Mouse (Mus musculus) lung, postnatal 0 days (tissue): ENCODE data around the gene Khsrp. TPM values are rescaled to one million over a fixed set of nuclear protein-coding genes. Genes with fewer than 3 reads are reported as not detected.

Experiments used
- ATAC-seq: fragments of 200-750 bp; cut with Nextera tagmentation; 2 replicates; pipeline ENCODE4 v1.8.0; 2017; ENCODE audit warnings: moderate library complexity
- DNase-seq: peaks from one replicate; pipeline ENCODE4 v3.0.0-alpha.2; 2016; ENCODE audit warnings: low spot score
- H3K27ac ChIP-seq: fragments of 300-500 bp; sonication (generic); 2 replicates; pipeline ENCODE4 v1.5.1; 2014; ENCODE audit warnings: antibody characterized with exemption, mild to moderate bottlenecking, low read length, mixed read lengths
- H3K27me3 ChIP-seq: fragments of 300-500 bp; sonication (generic); replicated peaks from 2 replicates; pipeline ENCODE4 v1.6.1; 2014; ENCODE audit warnings: low read length, mixed read lengths; ENCODE audit not compliant: insufficient read depth
- H3K36me3 ChIP-seq: fragments of 300-500 bp; sonication (generic); 2 replicates; pipeline ENCODE4 v1.6.1; 2014; ENCODE audit warnings: low read length, mixed read lengths; ENCODE audit not compliant: insufficient read depth
- H3K4me1 ChIP-seq: fragments of 300-500 bp; sonication (generic); 2 replicates; pipeline ENCODE4 v1.6.1; 2014; ENCODE audit warnings: antibody characterized with exemption, low read depth, low read length, mixed read lengths; ENCODE audit not compliant: insufficient read depth
- H3K4me2 ChIP-seq: fragments of 300-500 bp; sonication (generic); replicated peaks from 2 replicates; pipeline ENCODE4 v1.6.1; 2014; ENCODE audit warnings: low read depth, mild to moderate bottlenecking, low read length, moderate library complexity, mixed read lengths
- H3K4me3 ChIP-seq: fragments of 300-500 bp; sonication (generic); 2 replicates; pipeline ENCODE4 v1.5.1; 2014; ENCODE audit warnings: low read depth, low read length
- H3K9ac ChIP-seq: fragments of 300-500 bp; sonication (generic); replicated peaks from 2 replicates; pipeline ENCODE4 v1.6.1; 2014; ENCODE audit warnings: low read depth, mild to moderate bottlenecking
- H3K9me3 ChIP-seq: fragments of 300-500 bp; sonication (generic); 2 replicates; pipeline ENCODE4 v1.6.1; 2016; ENCODE audit warnings: low read length, mixed read lengths
- CTCF ChIP-seq: IDR thresholded peaks from 2 replicates; pipeline ENCODE4 v1.5.1; 2016; ENCODE audit warnings: antibody characterized with exemption, mild to moderate bottlenecking
- EP300 ChIP-seq: IDR thresholded peaks from 2 replicates; pipeline ENCODE4 v1.6.1; 2016; ENCODE audit warnings: antibody characterized with exemption, mild to moderate bottlenecking, control low read depth
- WGBS: fragments of 180-500 bp; shearing (Covaris S2); extraction: QIAGEN DNeasy Blood & Tissue Kit; methylation state at CpG from one replicate; pipeline ENCODE4 v1.1.7; 2014; 5-methylcytosine and 5-hydroxymethylcytosine counted together
- polyA plus RNA-seq: library from polyadenylated mRNA; unstranded; fragments of >200 nt; fragmentation: Nextera tagmentation; extraction: Ambion mirVana; gene quantifications from 2 replicates; pipeline ENCODE4 v1.2.1, GENCODE M21; 2015

The Khsrp gene
- polyA plus RNA-seq, 1 experiment from 2014 or later, result 20.4 TPM

DNA sequence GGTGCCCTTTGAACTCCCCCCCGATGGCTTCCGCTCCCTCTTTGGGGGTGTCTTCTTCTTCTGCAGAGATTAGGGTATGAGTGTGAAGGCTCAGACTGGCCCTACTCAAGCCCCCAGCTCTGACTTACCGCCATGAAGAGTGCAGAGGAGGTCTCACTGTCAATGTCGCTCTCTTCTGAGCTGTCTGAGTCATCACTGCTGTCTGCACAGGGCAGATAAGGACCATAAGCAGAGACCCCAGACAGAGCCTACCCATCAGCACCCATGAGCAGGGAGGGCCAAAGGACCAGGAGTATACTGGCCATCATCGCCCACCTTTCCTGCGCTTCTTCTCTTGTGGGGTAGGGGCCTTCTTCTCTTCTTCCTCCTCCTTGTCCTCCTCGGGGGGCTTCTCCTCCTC, 27.3 kb downstream of the Khsrp start:
- WGBS, result 92% methylated on average over 7 of the region's 7 CpGs
- Histone ChIP-seq H3K36me3 (peaks cover 31% of the 10 kb centered on the region), H3K4me2 (no peak overlapping the region), H3K9me3 (no peaks in the 10 kb centered on the region), H3K9ac (no peak overlapping the region), H3K27ac (no peak overlapping the region), H3K4me3 (no peak overlapping the region), H3K4me1 (no peaks in the 10 kb centered on the region), H3K27me3 (no peaks in the 10 kb centered on the region)
- ATAC-seq, result no peak
- no peak for DNase-seq
- TF ChIP-seq EP300 (no peak), CTCF (no peak)

DNA sequence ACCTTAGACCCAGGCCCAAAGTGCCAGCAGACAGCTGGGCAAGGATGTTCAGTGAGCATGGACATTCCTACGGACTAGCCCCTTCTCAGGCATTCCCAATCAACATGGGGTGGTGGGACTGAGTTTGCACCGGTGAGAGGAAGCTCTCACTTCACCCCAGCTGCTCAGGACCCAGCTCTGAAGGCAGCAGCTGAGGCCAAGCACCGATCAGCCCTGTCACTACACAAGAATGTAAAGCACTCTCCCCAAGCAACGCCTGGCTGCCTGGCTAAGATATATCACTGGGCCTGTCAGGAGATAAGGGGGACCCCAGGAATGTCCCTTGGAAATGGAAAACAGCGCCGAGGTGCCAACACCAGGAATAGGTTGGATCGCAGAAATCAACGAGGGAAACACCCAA, 30.1 kb downstream of the Khsrp start:
- no peak for TF ChIP-seq CTCF
- no peak for TF ChIP-seq EP300
- Histone ChIP-seq H3K9me3 (no peaks in the 10 kb centered on the region), H3K4me2 (no peak overlapping the region), H3K4me1 (no peaks in the 10 kb centered on the region; the same call in 1 of the 2 replicates), H3K27ac (no peak overlapping the region), H3K9ac (no peak overlapping the region), H3K36me3 (peaks cover 24% of the 10 kb centered on the region), H3K4me3 (no peak overlapping the region), H3K27me3 (no peaks in the 10 kb centered on the region)
- WGBS, result 44% methylated on average over 8 of the region's 8 CpGs
- DNase-seq (no peak), ATAC-seq (no peak)

DNA sequence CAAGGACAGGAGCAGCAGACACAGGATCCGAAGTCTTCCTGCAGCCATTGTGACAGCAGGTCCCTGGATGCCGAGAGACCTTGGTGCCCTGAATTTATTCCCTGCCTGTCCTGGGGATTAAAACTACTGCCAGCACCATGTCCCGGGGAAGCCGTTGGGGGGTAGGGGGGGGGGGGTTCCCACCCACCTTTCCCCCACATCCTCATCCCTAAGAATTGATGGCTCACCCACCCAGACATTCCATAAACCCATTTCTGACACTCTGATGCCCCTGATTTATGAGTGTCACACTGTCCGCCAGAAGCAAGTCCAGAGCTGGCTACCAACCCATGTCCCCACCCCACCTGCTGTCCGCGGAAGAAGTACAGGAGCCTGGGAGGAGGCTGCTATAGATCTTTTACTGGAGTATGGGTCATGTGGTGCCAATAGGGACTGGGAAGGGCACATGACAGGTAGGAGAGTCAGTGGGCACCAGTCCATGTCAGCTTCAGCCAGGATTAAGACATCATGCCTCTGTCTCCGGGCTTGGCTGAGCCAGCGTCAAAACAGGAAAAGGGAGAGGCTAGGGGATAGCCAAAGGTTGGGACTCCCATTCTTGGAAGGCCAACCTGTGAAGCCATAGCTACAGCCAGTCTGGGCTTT, 31.2 kb downstream of the Khsrp start, which contains the start of gene Pspn:
TSS of gene Pspn (minus strand) at position 51 of the 642 bp plus-strand sequence.
- DNase-seq, result no peak
- 87% methylated on average over 9 of the region's 9 CpGs for WGBS
- no peak within 1 kb of the TSS for H3K4me2 ChIP-seq

DNA sequence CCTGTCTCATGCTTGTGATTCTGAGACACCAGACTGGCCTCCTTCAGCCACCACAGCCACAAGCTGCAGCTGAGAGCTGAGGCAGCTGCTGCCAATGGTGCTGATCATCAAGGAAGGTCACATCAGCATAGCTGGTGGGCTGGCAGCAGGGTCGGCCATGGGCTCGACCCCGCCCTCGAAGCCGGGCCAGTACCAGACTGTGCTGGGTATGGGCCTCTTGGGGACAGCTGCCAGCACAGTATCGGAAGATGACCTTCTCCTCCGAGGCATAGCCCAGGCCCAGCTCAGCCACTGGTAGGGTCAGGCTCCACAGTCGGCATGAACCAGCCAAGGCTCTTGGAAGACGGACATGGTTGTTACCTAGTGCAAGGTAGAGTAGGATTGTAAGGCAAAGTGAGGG, 31.9 kb downstream of the Khsrp start:
- TF ChIP-seq CTCF (no peak), EP300 (no peak)
- no peaks in the 10 kb centered on the region for H3K9me3 ChIP-seq
- WGBS, result 94% methylated on average over 9 of the region's 9 CpGs
- no peak overlapping the region for H3K4me3 ChIP-seq
- no peaks in the 10 kb centered on the region for H3K27me3 ChIP-seq
- H3K4me2 ChIP-seq, result no peak overlapping the region
- H3K4me1 ChIP-seq, result no peaks in the 10 kb centered on the region; the same call in 1 of the 2 replicates
- no peak for ATAC-seq
- no peak overlapping the region for H3K9ac ChIP-seq
- H3K36me3 ChIP-seq, result peaks cover 15% of the 10 kb centered on the region
- H3K27ac ChIP-seq, result no peak overlapping the region
- no peak for DNase-seq

More for the DNA sequence above, 31.2 kb downstream of the Khsrp start, which contains the start of gene Pspn:
- no peak for TF ChIP-seq EP300
- TF ChIP-seq CTCF, result no peak
- Histone ChIP-seq H3K4me1 (no peaks in the 10 kb centered on the region; the same call in 1 of the 2 replicates), H3K27me3 (no peaks in the 10 kb centered on the region), H3K9ac (no peak within 1 kb of the TSS), H3K27ac (no peak within 1 kb of the TSS), H3K9me3 (no peaks in the 10 kb centered on the region), H3K36me3 (peaks cover 17% of the 10 kb centered on the region), H3K4me3 (no peak within 1 kb of the TSS)
- no peak for ATAC-seq

DNA sequence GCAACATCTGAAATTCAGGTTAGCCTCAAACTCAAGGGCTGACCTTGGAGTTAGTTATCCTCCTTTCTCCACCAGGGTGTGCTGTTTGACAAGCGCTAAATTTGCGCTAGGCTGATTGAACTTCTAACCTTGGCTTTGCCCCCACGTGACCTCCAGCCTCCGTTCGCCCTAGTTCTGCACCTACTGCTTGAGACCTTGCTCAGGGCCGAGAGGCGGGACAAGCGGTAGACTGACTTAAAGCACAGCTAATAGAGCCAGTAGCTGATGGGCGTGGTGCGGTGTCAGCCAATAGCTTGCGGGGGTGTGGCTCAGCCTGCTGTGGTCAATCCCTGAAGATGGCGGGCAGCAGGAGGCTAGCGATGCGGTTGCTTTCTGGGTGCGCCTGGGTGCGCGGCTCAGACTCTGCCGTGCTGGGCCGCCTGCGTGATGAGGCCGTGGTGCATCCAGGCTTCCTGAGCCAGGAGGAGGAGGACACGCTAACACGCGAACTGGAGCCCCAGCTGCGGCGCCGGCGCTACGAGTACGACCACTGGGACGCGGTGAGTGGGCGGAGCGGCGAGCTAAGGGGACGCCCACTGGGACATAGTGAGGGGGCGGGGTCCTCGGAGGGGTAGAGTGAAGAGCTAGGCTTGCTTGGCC, 34.2 kb downstream of the Khsrp start, which contains the start of gene Alkbh7:
TSS of gene Alkbh7 (plus strand) at position 311 of the 639 bp plus-strand sequence.
- Histone ChIP-seq H3K36me3 (peaks cover 11% of the 10 kb centered on the region; the same call in 1 of the 2 replicates), H3K9me3 (no peaks in the 10 kb centered on the region), H3K27ac (peak within 1 kb of the TSS; percentile 59), H3K4me2 (peak within 1 kb of the TSS; percentile 59), H3K27me3 (no peaks in the 10 kb centered on the region), H3K4me3 (peak within 1 kb of the TSS; percentile 74), H3K9ac (peak within 1 kb of the TSS; percentile 34), H3K4me1 (no peaks in the 10 kb centered on the region; the same call in 1 of the 2 replicates)
- under 1% methylated on average over 37 of the region's 38 CpGs for whole genome bisulfite sequencing
- TF ChIP-seq CTCF (peak; percentile 90), EP300 (no peak; the same call in 1 of the 2 replicates)
- ATAC-seq (peak; percentile 100), DNase-seq (peak; percentile 100)

DNA sequence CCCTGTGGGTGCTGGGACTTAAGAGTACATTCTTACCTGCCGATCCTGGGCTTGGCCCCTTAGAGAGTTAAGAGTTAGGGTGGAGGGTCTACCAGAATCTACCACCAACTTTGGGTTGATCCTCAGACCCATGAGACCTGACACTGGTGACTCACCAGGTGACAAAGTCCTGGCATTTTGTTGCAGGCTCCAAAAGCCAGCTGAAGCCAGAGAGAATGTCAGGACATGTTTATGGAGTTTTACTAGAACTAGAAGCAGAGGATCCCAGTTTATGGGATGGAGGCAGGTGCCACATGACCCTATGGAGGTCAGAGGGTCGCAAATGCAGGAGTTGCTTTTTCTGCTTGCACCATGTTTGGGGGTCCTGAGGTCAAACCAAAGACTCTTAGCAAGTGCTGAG, 34.8 kb downstream of the Khsrp start:
- Histone ChIP-seq H3K9me3 (no peaks in the 10 kb centered on the region), H3K36me3 (peaks cover 11% of the 10 kb centered on the region; the same call in 1 of the 2 replicates), H3K4me1 (no peaks in the 10 kb centered on the region; the same call in 1 of the 2 replicates), H3K9ac (no peak overlapping the region), H3K4me2 (no peak overlapping the region), H3K27me3 (no peaks in the 10 kb centered on the region), H3K4me3 (no peak overlapping the region), H3K27ac (no peak overlapping the region)
- DNase-seq, result no peak
- ATAC-seq, result no peak
- TF ChIP-seq EP300 (no peak), CTCF (no peak)
- 65% methylated on average over 2 of the region's 2 CpGs for WGBS
